Mouse (Mus musculus) cerebellum, adult 18-20 months (tissue): ENCODE results near the gene Gm17304.
A peak's percentile ranks its signal among the peaks of the same experiment; 100 is the strongest.

ENCODE experiments used
- DNase-seq, 2 experiments: peaks; one replicate each; pipeline ENCODE4 v3.0.0; 2021

Gene Gm17304

DNA sequence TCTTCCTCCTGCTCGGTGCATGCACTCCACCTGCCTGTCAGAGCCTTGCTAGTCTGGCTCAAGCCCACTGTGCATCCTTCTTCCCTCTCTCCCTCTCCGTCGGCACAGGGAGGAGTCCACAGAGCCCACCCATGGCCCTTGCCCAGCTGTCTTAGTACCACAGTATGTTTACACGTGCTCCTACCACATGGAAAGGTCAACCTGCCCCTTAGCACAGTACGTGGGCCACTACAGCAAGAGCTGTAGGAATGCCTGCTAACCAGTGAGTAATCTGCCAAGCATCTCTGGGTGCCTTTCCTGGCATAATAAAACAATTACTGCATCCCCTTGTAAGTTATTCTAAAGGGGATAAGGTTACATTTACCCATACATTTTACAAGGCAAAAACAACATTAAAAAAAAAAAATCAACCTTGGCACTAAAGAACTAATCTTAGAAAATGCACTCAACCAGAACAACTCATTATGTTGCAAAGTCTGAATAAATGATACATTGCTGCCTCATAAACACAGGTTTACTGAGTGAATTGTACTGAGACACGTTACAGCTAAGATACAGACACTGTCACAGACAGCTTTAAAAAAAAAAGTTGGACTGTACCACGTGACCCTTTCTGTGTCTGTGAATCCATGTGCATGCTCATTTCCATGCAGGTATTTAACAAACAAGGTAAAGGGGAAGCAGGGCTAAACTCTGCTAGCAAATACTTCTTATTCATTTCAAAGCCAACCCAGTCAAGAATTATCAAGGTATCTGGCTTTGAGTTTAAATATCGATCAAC lies 19.7 kb downstream of the Gm17304 start:
- DNase-seq = no peak

DNA sequence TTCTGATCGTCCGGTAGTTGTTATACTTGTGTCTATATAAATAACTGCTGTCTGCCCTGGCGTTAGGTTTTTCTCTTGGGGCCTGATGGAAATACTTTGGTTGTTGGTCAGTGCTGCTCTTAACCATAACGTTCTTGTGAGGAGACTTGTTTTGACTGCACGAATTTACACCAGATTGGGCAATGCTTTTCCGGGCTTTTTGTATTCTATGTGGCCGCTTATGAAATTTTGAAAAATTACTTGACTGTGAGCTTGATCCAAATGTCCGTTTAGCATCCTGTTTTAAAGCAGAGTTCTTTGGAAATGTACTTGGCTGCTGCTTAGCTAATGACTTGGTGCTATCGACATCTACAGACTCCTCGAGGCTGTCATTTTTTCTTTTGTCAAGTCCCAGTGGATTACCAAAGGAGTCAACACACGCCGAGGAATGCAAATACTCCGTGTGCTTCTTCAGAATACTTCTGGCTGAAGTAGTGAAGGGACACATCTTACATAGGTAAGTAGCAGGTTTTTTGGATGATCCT lies 27.6 kb downstream of the Gm17304 start:
- DNase-seq = no peak

DNA sequence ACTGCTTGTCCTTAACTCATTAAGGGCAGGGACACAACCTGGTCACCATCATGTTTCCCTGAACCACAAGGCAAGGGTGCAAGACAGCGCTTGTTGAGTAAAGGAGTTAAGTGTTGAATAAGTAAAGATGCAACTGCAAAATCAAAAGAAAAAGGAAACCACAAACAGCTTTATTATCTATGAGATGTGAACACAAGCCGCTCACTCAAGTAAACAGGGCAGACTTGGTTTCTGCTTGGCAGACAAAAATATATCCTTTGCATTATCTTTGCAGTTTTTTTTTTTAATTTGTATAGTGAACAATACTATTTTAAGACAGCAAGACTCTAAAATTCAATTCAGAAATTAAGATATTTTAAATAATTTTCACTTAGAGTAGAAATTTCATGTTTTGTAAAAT lies 30.7 kb downstream of the Gm17304 start:
- DNase-seq = no peak

DNA sequence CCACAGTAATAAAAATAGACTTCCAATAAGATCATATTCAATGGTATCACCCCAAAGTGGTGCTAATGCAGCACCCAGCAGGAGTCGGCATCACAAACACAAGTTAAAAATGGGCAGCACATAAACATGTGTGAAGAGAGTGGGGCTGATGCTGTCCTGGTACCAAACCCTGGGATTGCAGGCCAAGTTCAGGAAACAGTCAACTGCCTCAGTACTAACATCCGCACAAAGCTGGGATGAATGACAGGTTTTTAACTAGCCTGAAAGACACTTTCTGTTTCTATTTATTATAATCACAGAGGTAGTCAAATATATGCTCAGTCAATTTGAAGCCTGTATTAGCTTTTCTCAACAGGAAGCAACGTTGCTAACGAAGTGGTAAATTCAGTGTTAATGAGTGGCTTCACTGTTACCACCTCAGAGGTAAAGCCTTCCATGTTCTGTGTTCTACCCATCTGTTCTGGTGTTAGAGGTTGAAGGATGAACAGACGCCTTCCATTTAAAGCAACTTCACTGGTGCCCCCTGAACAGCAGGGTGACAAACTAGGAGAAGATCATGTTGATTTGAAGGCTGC lies 31.4 kb downstream of the Gm17304 start:
- DNase-seq = peak in 1 of 2 experiments; percentile 15

DNA sequence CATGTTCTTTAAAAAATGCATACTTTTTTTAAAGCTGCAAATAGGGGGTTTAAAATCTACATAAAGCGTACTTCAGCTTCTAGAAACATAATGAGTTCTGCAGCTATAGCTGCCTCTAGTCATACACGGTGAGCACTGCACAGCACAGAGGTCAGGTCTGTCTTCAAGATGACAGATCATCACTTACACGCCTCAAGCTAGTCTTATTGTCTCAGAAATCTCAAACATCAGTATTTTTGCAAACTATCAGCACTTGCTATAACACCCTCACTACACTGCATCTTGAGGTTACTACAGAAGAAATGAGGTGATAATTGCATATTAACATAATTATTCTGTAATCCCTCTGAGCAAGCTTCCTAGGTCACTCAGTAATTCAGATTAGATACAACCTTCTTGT lies 33.0 kb downstream of the Gm17304 start:
- DNase-seq = no peak

DNA sequence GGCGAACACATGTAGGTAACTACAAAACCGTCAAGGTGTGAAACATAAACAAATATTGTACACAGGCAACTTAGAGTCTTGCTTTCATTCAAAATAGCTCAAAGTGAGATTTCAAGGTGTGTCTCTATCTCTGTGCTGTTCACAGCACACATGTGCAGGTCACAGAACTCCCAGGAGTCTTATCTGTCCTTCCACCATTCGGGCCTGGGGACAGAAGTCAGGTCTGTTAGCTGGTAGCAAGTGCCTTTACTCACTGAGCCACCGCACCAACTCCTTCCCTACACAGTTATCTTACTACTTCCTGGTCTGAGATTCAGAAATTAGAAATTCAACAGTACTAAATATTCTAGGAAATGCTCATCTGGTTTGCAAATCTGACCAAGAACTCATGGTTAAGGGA lies 34.5 kb downstream of the Gm17304 start:
- no peak for DNase-seq

DNA sequence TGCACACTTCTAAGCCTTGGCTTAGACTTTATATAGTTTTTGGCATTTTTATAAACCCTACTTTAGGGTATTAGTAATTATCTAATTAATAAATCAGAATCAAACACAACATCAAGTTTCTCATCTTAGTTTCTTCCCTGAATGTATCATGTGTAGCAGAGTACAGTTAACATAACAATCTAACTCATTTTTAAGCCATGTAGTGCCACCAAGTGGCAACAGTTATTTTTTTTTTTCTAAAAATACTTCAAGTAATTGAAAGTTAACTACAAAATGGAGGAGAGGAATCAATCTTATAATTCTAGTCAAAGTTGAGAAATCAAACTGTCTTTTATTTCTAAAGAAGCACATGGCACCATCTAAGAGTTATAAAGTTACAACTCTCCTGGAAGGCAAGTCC lies 40.5 kb downstream of the Gm17304 start:
- no peak for DNase-seq

DNA sequence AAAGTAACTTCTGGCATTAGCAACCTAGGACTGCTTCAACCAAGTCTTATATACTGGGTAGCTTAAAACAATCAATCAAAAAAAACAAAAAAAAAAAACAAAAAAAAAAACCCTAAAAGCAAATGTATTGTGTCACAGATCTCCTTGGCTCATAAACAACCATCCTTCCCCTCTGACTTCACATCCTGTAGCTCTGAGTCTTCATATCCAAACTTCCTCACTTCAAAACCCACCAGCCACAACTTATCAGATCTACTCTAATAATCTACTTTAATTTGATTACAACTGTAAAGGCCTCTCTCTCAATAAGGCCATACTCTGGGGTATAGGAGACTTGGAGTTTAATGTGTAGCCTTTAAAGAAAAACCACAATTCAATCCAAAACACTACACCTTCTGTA lies 41.1 kb downstream of the Gm17304 start:
- DNase-seq = no peak

DNA sequence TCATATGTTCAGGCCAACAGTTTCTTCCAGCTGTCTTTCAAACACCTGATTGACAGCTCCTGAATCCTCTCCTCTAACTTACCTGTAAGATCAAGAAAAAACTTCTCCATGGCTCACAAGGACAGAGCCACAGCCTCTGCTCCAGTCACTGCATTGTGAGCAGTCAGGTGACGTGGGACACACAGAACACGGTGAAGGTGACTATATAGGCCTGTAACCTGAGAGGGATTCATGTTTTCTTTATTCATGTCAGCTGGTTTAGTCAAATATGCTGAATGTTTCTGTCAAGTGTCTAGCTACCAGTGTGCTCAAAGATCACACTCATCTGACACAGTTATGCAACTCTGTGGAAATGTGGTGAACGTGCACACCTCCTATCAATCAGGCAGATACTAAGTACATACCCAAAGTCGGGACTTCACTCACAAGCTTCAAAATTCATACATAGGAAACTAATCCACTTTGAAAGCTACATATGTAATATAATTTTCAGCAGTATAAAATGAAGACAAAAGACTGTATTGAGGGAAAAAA lies 43.4 kb downstream of the Gm17304 start:
- no peak for DNase-seq

DNA sequence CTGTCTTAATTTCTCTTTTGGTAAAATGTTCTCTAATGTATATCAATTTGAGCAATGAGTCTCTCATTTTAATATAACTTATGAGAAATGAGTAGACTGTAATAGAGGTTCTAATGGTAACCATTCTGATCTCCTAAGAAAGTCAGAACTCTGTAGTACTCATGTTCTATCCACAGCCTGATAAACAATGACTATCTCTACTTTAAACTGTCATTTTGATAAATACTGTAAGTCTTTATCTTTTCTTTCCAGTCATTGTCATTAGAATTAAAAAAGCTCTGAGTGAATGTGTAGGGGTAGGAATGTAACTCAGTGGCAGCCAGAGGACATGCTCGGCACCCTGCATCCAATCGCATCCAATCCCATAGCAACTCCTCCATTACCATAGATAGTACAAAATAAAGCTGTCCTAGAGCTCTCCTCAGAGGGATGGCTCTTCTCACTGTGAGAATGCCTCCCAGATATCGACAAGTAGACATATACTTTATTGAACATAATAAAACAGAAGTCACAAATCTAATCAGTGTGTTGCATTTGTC lies 44.0 kb downstream of the Gm17304 start:
- DNase-seq = no peak
